Mouse (Mus musculus) midbrain, embryonic 16.5 days (tissue): ENCODE data around the gene Neurl2. TPM values are rescaled to one million over a fixed set of nuclear protein-coding genes. Genes with fewer than 3 reads are reported as not detected.
A peak's percentile ranks its signal among the peaks of the same experiment; 100 is the strongest.
"Not testable (repeated sequence)": the region's sequence is repeated elsewhere in the genome, so short reads cannot be mapped to it uniquely, and the experiment has no call there.

Source experiments
- ATAC-seq: fragments of 200-750 bp; cut with Nextera tagmentation; 2 replicates; pipeline ENCODE4 v1.8.0; 2017; ENCODE audit warnings: moderate TSS enrichment
- H3K27ac ChIP-seq: fragments of 300-500 bp; sonication (generic); 2 replicates; pipeline ENCODE4 v1.5.1; 2014; ENCODE audit warnings: mild to moderate bottlenecking, low read length, mixed read lengths
- H3K27me3 ChIP-seq: fragments of 300-500 bp; sonication (generic); 2 replicates; pipeline ENCODE4 v1.6.1; 2014; ENCODE audit warnings: low read depth, low read length, mixed read lengths; ENCODE audit not compliant: control insufficient read depth, insufficient read depth
- H3K36me3 ChIP-seq: fragments of 300-500 bp; sonication (generic); 2 replicates; pipeline ENCODE4 v1.6.1; 2014; ENCODE audit warnings: mild to moderate bottlenecking, low read length, moderate library complexity, mixed read lengths; ENCODE audit not compliant: control insufficient read depth, insufficient read depth
- H3K4me1 ChIP-seq: fragments of 300-500 bp; sonication (generic); 2 replicates; pipeline ENCODE4 v1.6.1; 2014; ENCODE audit warnings: mild to moderate bottlenecking, low read length, mixed read lengths; ENCODE audit not compliant: control insufficient read depth, insufficient read depth
- H3K4me2 ChIP-seq: fragments of 300-500 bp; sonication (generic); 2 replicates; pipeline ENCODE4 v1.6.1; 2014; ENCODE audit warnings: mild to moderate bottlenecking, low read length, mixed read lengths
- H3K4me3 ChIP-seq: fragments of 300-500 bp; sonication (generic); 2 replicates; pipeline ENCODE4 v1.5.1; 2014; ENCODE audit warnings: low read depth, mild to moderate bottlenecking, low read length, moderate library complexity, mixed read lengths
- H3K9ac ChIP-seq: fragments of 300-500 bp; sonication (generic); 2 replicates; pipeline ENCODE4 v1.6.1; 2014; ENCODE audit warnings: low read depth, low read length, mixed read lengths
- H3K9me3 ChIP-seq: fragments of 300-500 bp; sonication (generic); replicated peaks from 2 replicates; pipeline ENCODE4 v1.6.1; 2014; ENCODE audit warnings: mild to moderate bottlenecking, low read length, mixed read lengths; ENCODE audit not compliant: control insufficient read depth, poor library complexity, severe bottlenecking
- WGBS: fragments of 180-500 bp; shearing (Covaris S2); extraction: QIAGEN DNeasy Blood & Tissue Kit; methylation state at CpG from one replicate; pipeline ENCODE4 v1.1.7; 2014; 5-methylcytosine and 5-hydroxymethylcytosine counted together
- polyA plus RNA-seq: library from polyadenylated mRNA; unstranded; fragments of >200 nt; fragmentation: Nextera tagmentation; extraction: Ambion mirVana; gene quantifications from 2 replicates; pipeline ENCODE4 v1.2.1, GENCODE M21; 2015

The Neurl2 gene
- polyA plus RNA-seq, 1 experiment from 2014 or later: 7.0 TPM

GRCm38 (mm10) chr2:164798554-164798953 lies 34.7 kb downstream of the Neurl2 start:
- WGBS: 80% methylated on average over 5 of the region's 6 CpGs
- not testable (repeated sequence) for H3K4me1 ChIP-seq
- H3K36me3 ChIP-seq: peaks cover 14% of the 10 kb centered on the region

GRCm38 (mm10) chr2:164795868-164796267 lies 37.4 kb downstream of the Neurl2 start:
- no peak for ATAC-seq
- H3K36me3 ChIP-seq: peaks cover 31% of the 10 kb centered on the region
- WGBS: 88% methylated on average over 4 of the region's 4 CpGs

More at GRCm38 (mm10) chr2:164798554-164798953, 34.7 kb downstream of the Neurl2 start:
- not testable (repeated sequence) for H3K27ac ChIP-seq, H3K9me3 ChIP-seq, H3K4me2 ChIP-seq, H3K27me3 ChIP-seq, ATAC-seq, H3K9ac ChIP-seq, H3K4me3 ChIP-seq

GRCm38 (mm10) chr2:164794293-164794692 lies 39.0 kb downstream of the Neurl2 start:
- ATAC-seq: 0 out of 2 replicates have a peak, but pooled peaks have one; percentile 39
- no peaks in the 10 kb centered on the region for H3K27me3 ChIP-seq
- WGBS: 40% methylated on average over 5 of the region's 5 CpGs
- peaks cover 30% of the 10 kb centered on the region for H3K36me3 ChIP-seq
- no peak overlapping the region for H3K4me2 ChIP-seq
- no peaks in the 10 kb centered on the region for H3K4me1 ChIP-seq
- H3K9ac ChIP-seq: no peak overlapping the region
- no peaks in the 10 kb centered on the region for H3K9me3 ChIP-seq
- H3K4me3 ChIP-seq: no peak overlapping the region
- no peak overlapping the region for H3K27ac ChIP-seq

More at GRCm38 (mm10) chr2:164795868-164796267, 37.4 kb downstream of the Neurl2 start:
- no peaks in the 10 kb centered on the region for H3K4me1 ChIP-seq
- no peak overlapping the region for H3K27ac ChIP-seq
- H3K27me3 ChIP-seq: no peaks in the 10 kb centered on the region
- no peak overlapping the region for H3K4me2 ChIP-seq
- no peaks in the 10 kb centered on the region for H3K9me3 ChIP-seq
- H3K9ac ChIP-seq: no peak overlapping the region
- no peak overlapping the region for H3K4me3 ChIP-seq

- Histone ChIP-seq H3K9me3 (no peaks in the 10 kb centered on the region), H3K4me2 (no peak overlapping the region), H3K4me3 (no peak overlapping the region), H3K27ac (no peak overlapping the region), H3K27me3 (no peaks in the 10 kb centered on the region), H3K4me1 (peaks cover 2% of the 10 kb centered on the region; the same call in 1 of the 2 replicates), H3K36me3 (peaks cover 30% of the 10 kb centered on the region), H3K9ac (no peak overlapping the region)
- no peak for ATAC-seq
- WGBS: 91% methylated on average over 2 of the region's 2 CpGs
Measured at GRCm38 (mm10) chr2:164793772-164794171, 39.5 kb downstream of the Neurl2 start.

- Histone ChIP-seq H3K4me1 (peaks cover 7% of the 10 kb centered on the region), H3K36me3 (peaks cover 29% of the 10 kb centered on the region), H3K27me3 (no peaks in the 10 kb centered on the region), H3K4me3 (no peak overlapping the region), H3K27ac (no peak overlapping the region), H3K4me2 (no peak overlapping the region), H3K9me3 (no peaks in the 10 kb centered on the region), H3K9ac (no peak overlapping the region)
- no peak for ATAC-seq
- WGBS: 83% methylated on average over 3 of the region's 3 CpGs
Measured at GRCm38 (mm10) chr2:164793236-164793635, 40.0 kb downstream of the Neurl2 start.

GRCm38 (mm10) chr2:164792400-164793190 lies 40.7 kb downstream of the Neurl2 start:
- Histone ChIP-seq H3K4me3 (no peak overlapping the region), H3K4me1 (peaks cover 11% of the 10 kb centered on the region), H3K27me3 (no peaks in the 10 kb centered on the region), H3K9ac (no peak overlapping the region), H3K27ac (no peak overlapping the region), H3K9me3 (no peaks in the 10 kb centered on the region), H3K36me3 (peaks cover 26% of the 10 kb centered on the region), H3K4me2 (no peak overlapping the region)
- WGBS: 94% methylated on average over 12 of the region's 12 CpGs
- no peak for ATAC-seq

- Histone ChIP-seq H3K9ac (no peak overlapping the region), H3K4me1 (peaks cover 18% of the 10 kb centered on the region), H3K36me3 (peaks cover 24% of the 10 kb centered on the region), H3K4me2 (no peak overlapping the region), H3K27ac (no peak overlapping the region), H3K27me3 (no peaks in the 10 kb centered on the region), H3K9me3 (no peaks in the 10 kb centered on the region), H3K4me3 (no peak overlapping the region)
- ATAC-seq: no peak
- 92% methylated on average over 18 of the region's 18 CpGs for WGBS
Measured at GRCm38 (mm10) chr2:164791841-164792261, 41.4 kb downstream of the Neurl2 start.

- Histone ChIP-seq H3K4me1 (peaks cover 23% of the 10 kb centered on the region), H3K4me3 (no peak overlapping the region), H3K27me3 (no peaks in the 10 kb centered on the region), H3K36me3 (peaks cover 24% of the 10 kb centered on the region), H3K9me3 (no peaks in the 10 kb centered on the region), H3K9ac (no peak overlapping the region), H3K4me2 (no peak overlapping the region), H3K27ac (no peak overlapping the region)
- WGBS: 88% methylated on average over 4 of the region's 4 CpGs
- no peak for ATAC-seq
Measured at GRCm38 (mm10) chr2:164790451-164790850, 42.8 kb downstream of the Neurl2 start.

GRCm38 (mm10) chr2:164788411-164788810 lies 44.8 kb downstream of the Neurl2 start:
- ATAC-seq: no peak
- Histone ChIP-seq H3K4me3 (no peak overlapping the region), H3K4me1 (peaks cover 27% of the 10 kb centered on the region), H3K9me3 (no peaks in the 10 kb centered on the region), H3K27ac (no peak overlapping the region), H3K27me3 (no peaks in the 10 kb centered on the region), H3K36me3 (peaks cover 19% of the 10 kb centered on the region), H3K9ac (peak overlapping the region; percentile 41; the same call in 1 of the 2 replicates), H3K4me2 (0 out of 2 replicates have a peak overlapping the region, but pooled peaks have one; percentile 17)
- 69% methylated on average over 4 of the region's 4 CpGs for WGBS
